Mouse (Mus musculus): ENCODE results near the gene Kif5a. TPM values are rescaled to one million over a fixed set of nuclear protein-coding genes. Genes with fewer than 3 reads are reported as not detected.

The Kif5a gene
- polyA plus RNA-seq, 1 experiment from 2014 or later, result 115 TPM

DNA sequence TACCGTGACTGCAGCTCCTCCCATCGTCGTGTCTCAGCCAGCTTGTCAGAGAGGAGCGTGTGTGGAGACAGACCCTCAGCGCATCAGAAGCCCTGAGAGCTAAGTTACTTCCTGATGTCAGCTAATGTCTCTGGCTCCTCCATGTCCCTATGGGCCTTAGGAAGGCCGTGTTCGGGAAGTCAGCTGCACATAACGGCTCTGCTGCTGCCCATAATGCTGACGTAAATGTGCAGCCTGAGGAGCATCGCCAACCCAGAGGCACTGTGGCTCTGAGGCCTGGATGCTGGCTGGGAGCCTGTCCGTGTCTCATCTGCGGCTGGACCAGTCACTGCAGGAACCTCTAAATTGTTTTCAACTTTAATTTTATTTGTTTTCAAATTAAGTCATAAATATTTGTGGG, 5.9 kb upstream of the Kif5a start:
- WGBS, result 55% methylated on average over 12 of the region's 12 CpGs
- H3K4me1 ChIP-seq (ENCODE audit: control insufficient read depth, insufficient read depth, low read depth, low read length), result peaks cover 27% of the 10 kb centered on the region
- no peak overlapping the region for H3K4me3 ChIP-seq (ENCODE audit: low read length)
- peak overlapping the region; percentile 13; the same call in 1 of the 2 replicates for H3K9ac ChIP-seq (ENCODE audit: low read depth, low read length)
- no peaks in the 10 kb centered on the region for H3K27me3 ChIP-seq (replicated peaks; ENCODE audit: control insufficient read depth, insufficient read depth, low read length)
- H3K9me3 ChIP-seq (ENCODE audit: control insufficient read depth, low read length), result no peaks in the 10 kb centered on the region
- no peak overlapping the region for H3K27ac ChIP-seq (ENCODE audit: low read depth, low read length)
- no peak for ATAC-seq
- peaks cover 25% of the 10 kb centered on the region for H3K36me3 ChIP-seq (ENCODE audit: control insufficient read depth, insufficient read depth, low read length)
- H3K4me2 ChIP-seq (ENCODE audit: low read length), result no peak overlapping the region

GRCm38 (mm10) chr10:127268401-127268800, 5.3 kb upstream of the Kif5a start:
- Histone ChIP-seq H3K27me3 (replicated peaks; ENCODE audit: control insufficient read depth, insufficient read depth, low read length) (no peaks in the 10 kb centered on the region), H3K4me1 (ENCODE audit: control insufficient read depth, insufficient read depth, low read depth, low read length) (peaks cover 29% of the 10 kb centered on the region), H3K9me3 (ENCODE audit: control insufficient read depth, low read length) (no peaks in the 10 kb centered on the region), H3K27ac (ENCODE audit: low read depth, low read length) (no peak overlapping the region), H3K36me3 (ENCODE audit: control insufficient read depth, insufficient read depth, low read length) (peaks cover 25% of the 10 kb centered on the region), H3K4me2 (ENCODE audit: low read length) (no peak overlapping the region; the same call in 1 of the 2 replicates), H3K4me3 (ENCODE audit: low read length) (no peak overlapping the region), H3K9ac (ENCODE audit: low read depth, low read length) (peak overlapping the region; percentile 22; the same call in 1 of the 2 replicates)
- no peak for ATAC-seq
- WGBS, result 84% methylated on average over 5 of the region's 5 CpGs

GRCm38 (mm10) chr10:127267318-127267717, 4.2 kb upstream of the Kif5a start:
- Histone ChIP-seq H3K27ac (ENCODE audit: low read depth, low read length) (peak overlapping the region; percentile 89), H3K9me3 (ENCODE audit: control insufficient read depth, low read length) (no peaks in the 10 kb centered on the region), H3K9ac (ENCODE audit: low read depth, low read length) (peak overlapping the region; percentile 95), H3K27me3 (replicated peaks; ENCODE audit: control insufficient read depth, insufficient read depth, low read length) (no peaks in the 10 kb centered on the region), H3K4me2 (ENCODE audit: low read length) (peak overlapping the region; percentile 96), H3K4me3 (ENCODE audit: low read length) (peak overlapping the region; percentile 90), H3K4me1 (ENCODE audit: control insufficient read depth, insufficient read depth, low read depth, low read length) (peaks cover 29% of the 10 kb centered on the region), H3K36me3 (ENCODE audit: control insufficient read depth, insufficient read depth, low read length) (peaks cover 19% of the 10 kb centered on the region)
- no peak for ATAC-seq
- 67% methylated on average over 5 of the region's 5 CpGs for WGBS

DNA sequence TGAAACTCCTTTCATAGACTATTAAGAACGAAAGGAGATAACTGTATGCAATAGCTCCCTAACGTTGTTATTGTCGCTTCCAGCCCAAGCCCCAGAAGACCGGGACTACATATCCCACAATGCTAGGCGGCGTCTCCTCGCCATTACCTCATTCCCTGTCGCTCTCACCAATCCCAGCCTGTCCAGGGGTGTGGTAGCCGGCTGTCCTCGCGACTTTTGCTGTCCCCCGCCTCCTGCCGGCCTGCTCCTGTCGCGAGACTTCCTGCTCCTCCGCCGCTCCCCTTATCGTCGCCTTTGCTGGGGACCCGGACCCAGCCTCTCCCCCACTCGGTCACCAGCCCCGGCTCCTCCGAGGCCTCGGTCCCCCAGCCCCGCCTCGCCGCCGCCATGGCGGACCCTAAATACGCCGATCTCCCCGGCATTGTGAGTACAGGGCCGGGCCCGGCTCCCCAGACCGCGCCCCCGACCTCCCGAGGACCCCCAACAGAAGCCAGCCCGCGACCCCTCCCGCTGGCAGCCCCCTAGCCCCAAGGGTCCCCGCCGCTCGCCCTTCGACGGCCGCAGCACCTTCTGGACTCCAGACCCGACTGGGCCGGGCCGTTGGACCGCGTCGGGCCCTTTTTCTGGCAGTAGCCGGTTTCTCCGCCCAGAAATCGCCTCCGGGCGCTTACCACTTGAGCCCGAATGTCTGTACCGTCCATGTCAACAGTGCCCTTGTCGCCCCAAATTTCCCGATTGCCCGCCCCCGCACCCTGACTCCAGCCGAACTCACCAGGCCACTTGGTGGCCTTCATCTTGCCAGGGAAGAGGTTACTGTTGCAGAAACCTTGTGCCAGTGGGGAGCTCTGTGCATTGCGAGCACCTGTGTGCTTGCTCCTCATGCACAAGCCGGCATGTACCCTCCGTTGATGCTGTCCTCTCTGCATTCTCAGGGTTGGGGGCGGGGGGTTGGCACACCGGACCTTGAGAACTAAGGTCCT, 3.3 kb upstream of the Kif5a start, which contains the start of gene Dctn2:
Gene Dctn2 (plus strand): TSS at position 257 of the 980 bp plus-strand sequence.
- Histone ChIP-seq H3K4me3 (ENCODE audit: low read length) (peak within 1 kb of the TSS; percentile 90), H3K4me1 (ENCODE audit: control insufficient read depth, insufficient read depth, low read depth, low read length) (peaks cover 32% of the 10 kb centered on the region), H3K9me3 (ENCODE audit: control insufficient read depth, low read length) (no peaks in the 10 kb centered on the region), H3K4me2 (ENCODE audit: low read length) (peak within 1 kb of the TSS; percentile 96), H3K9ac (ENCODE audit: low read depth, low read length) (peak within 1 kb of the TSS; percentile 95), H3K36me3 (ENCODE audit: control insufficient read depth, insufficient read depth, low read length) (peaks cover 16% of the 10 kb centered on the region), H3K27me3 (replicated peaks; ENCODE audit: control insufficient read depth, insufficient read depth, low read length) (no peaks in the 10 kb centered on the region), H3K27ac (ENCODE audit: low read depth, low read length) (peak within 1 kb of the TSS; percentile 89)
- peak; percentile 95 for ATAC-seq
- 1% methylated on average over 70 of the region's 70 CpGs for WGBS

DNA sequence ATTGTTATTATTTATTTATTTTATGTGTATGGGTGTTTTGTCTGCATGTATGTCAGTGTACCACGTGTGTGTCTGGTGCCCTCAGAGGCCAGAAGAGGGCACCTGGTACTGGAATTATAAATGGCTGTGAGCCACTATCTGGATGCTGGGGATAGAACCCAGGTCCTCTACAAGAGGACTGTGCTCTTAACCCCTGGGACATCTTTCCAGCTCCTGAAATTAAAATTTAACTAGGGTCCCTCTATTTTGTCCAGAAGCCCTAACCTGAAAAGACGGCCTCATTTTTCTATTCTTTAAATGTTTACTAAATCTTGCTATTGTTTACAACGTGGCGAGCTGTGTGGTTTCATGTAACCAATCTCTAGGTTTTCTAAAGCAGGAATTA, 2.6 kb upstream of the Kif5a start:
- Histone ChIP-seq H3K27ac (ENCODE audit: low read depth, low read length) (no peak overlapping the region), H3K9me3 (ENCODE audit: control insufficient read depth, low read length) (no peaks in the 10 kb centered on the region), H3K9ac (ENCODE audit: low read depth, low read length) (no peak overlapping the region), H3K36me3 (ENCODE audit: control insufficient read depth, insufficient read depth, low read length) (peaks cover 13% of the 10 kb centered on the region), H3K27me3 (replicated peaks; ENCODE audit: control insufficient read depth, insufficient read depth, low read length) (no peaks in the 10 kb centered on the region), H3K4me1 (ENCODE audit: control insufficient read depth, insufficient read depth, low read depth, low read length) (peaks cover 39% of the 10 kb centered on the region), H3K4me2 (ENCODE audit: low read length) (peak overlapping the region; percentile 26; the same call in 1 of the 2 replicates), H3K4me3 (ENCODE audit: low read length) (peak overlapping the region; percentile 90)
- ATAC-seq, result no peak
- WGBS, result 25% methylated on average over 4 of the region's 4 CpGs

DNA sequence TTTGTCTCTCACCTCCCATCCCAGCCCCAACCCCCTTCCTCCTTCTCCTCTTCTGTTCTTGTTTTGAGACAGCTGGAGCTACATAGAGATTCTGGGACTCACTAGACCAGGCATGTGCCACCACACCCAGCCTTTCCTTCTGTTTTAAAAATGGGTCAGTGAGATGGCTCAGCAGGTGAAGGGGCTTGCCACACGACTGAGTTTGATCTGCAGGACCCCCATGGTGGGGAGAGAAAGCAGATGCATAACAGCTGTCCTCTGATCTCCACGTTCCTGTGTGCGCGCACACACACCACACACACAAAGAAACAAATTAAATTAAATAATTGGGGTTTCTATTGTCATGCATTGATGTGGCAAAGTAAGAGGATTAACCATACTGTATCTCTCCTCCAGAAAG, 1.8 kb upstream of the Kif5a start:
- no peak overlapping the region for H3K4me2 ChIP-seq (ENCODE audit: low read length)
- no peaks in the 10 kb centered on the region for H3K27me3 ChIP-seq (replicated peaks; ENCODE audit: control insufficient read depth, insufficient read depth, low read length)
- H3K4me3 ChIP-seq (ENCODE audit: low read length), result no peak overlapping the region
- H3K4me1 ChIP-seq (ENCODE audit: control insufficient read depth, insufficient read depth, low read depth, low read length), result peaks cover 42% of the 10 kb centered on the region
- H3K9me3 ChIP-seq (ENCODE audit: control insufficient read depth, low read length), result no peaks in the 10 kb centered on the region
- WGBS, result 63% methylated on average over 4 of the region's 4 CpGs
- H3K36me3 ChIP-seq (ENCODE audit: control insufficient read depth, insufficient read depth, low read length), result peaks cover 9% of the 10 kb centered on the region
- H3K27ac ChIP-seq (ENCODE audit: low read depth, low read length), result no peak overlapping the region
- no peak for ATAC-seq
- H3K9ac ChIP-seq (ENCODE audit: low read depth, low read length), result no peak overlapping the region

DNA sequence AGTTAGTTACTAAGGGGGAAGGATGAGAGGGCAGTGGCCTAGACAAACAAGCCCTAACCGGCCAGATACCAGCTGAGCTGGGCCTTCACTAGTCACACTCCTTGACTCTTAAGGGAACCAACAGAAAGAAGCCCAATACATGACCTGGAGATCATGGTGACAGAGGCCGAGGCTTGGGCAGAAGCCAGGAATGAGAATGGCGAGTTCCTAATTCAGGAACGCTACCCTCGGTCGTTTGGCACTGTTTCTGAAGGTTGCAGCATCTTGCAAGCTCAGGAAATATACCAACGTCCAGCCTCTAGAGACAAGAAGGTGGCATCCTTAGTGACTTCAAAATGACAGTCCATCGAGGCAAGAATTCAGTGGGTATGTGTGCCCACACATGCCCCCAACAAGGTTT, 1.2 kb upstream of the Kif5a start:
- Histone ChIP-seq H3K4me1 (ENCODE audit: control insufficient read depth, insufficient read depth, low read depth, low read length) (peaks cover 46% of the 10 kb centered on the region), H3K9me3 (ENCODE audit: control insufficient read depth, low read length) (no peaks in the 10 kb centered on the region), H3K27ac (ENCODE audit: low read depth, low read length) (no peak overlapping the region), H3K36me3 (ENCODE audit: control insufficient read depth, insufficient read depth, low read length) (peaks cover 9% of the 10 kb centered on the region), H3K9ac (ENCODE audit: low read depth, low read length) (no peak overlapping the region), H3K4me3 (ENCODE audit: low read length) (no peak overlapping the region), H3K4me2 (ENCODE audit: low read length) (no peak overlapping the region), H3K27me3 (replicated peaks; ENCODE audit: control insufficient read depth, insufficient read depth, low read length) (no peaks in the 10 kb centered on the region)
- ATAC-seq, result no peak
- 76% methylated on average over 8 of the region's 8 CpGs for WGBS

DNA sequence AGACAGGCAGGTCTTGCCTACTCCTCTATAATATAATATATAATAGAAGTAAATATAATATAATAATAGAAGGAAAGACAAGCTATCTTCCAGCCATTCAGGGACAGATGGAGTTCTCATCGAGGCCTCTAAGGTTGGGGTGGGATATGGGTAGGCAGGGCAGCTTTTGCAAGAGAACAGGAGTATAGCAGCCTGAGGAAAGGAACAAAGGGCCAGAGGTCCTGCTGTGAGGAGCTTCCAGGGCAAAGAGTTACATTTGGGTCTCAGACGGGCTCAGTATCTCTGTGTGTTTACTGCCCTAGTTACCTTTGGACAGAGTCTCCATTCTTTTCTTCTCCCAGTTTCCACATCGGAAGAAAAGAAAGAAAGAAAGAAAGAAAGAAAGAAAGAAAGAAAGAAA, 483 bp upstream of the Kif5a start:
- peak overlapping the region; percentile 70; the same call in 1 of the 2 replicates for H3K4me3 ChIP-seq (ENCODE audit: low read length)
- 40% methylated on average over 3 of the region's 3 CpGs for WGBS

More for the DNA sequence above, 483 bp upstream of the Kif5a start:
- no peaks in the 10 kb centered on the region for H3K9me3 ChIP-seq (ENCODE audit: control insufficient read depth, low read length)
- no peak for ATAC-seq
- peak overlapping the region; percentile 84 for H3K9ac ChIP-seq (ENCODE audit: low read depth, low read length)
- peaks cover 48% of the 10 kb centered on the region for H3K4me1 ChIP-seq (ENCODE audit: control insufficient read depth, insufficient read depth, low read depth, low read length)
- H3K27me3 ChIP-seq (replicated peaks; ENCODE audit: control insufficient read depth, insufficient read depth, low read length), result no peaks in the 10 kb centered on the region
- peak overlapping the region; percentile 88 for H3K4me2 ChIP-seq (ENCODE audit: low read length)
- H3K36me3 ChIP-seq (ENCODE audit: control insufficient read depth, insufficient read depth, low read length), result peaks cover 5% of the 10 kb centered on the region; the same call in 1 of the 2 replicates
- peak overlapping the region; percentile 16 for H3K27ac ChIP-seq (ENCODE audit: low read depth, low read length)
